Mouse (Mus musculus): ENCODE measurements around the gene Ncoa1.
"Not testable (repeated sequence)": the region's sequence is repeated elsewhere in the genome, so short reads cannot be mapped to it uniquely, and the experiment has no call there.

Gene Ncoa1

DNA sequence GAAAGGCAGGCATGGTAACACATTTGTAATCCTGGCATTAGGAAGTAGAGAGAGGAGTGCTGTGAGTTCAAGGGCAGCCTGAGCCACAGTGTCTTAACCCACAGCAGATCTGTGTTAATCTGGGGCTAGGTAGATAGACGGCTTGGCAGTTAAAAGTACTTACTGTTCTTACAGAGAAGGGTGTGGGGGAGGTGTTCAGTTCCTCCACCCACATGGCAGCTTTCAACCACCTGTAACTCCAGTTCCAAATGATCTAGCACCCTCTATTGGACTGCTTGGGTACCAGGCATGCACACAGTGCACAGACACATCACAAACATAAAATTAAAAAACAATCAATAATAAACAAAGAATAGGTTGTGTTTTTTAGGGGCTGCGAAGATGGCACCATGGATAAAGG lies 84.4 kb downstream of the Ncoa1 start:
- DNase-seq (ENCODE audit: low read depth, low spot score), result peak; percentile 28
- no peaks in the 10 kb centered on the region for H3K36me3 ChIP-seq (ENCODE audit: control insufficient read depth, insufficient read depth, low read length, poor library complexity, severe bottlenecking)
- H3K27me3 ChIP-seq (ENCODE audit: control insufficient read depth, insufficient read depth, low read length, poor library complexity, severe bottlenecking), result no peaks in the 10 kb centered on the region

DNA sequence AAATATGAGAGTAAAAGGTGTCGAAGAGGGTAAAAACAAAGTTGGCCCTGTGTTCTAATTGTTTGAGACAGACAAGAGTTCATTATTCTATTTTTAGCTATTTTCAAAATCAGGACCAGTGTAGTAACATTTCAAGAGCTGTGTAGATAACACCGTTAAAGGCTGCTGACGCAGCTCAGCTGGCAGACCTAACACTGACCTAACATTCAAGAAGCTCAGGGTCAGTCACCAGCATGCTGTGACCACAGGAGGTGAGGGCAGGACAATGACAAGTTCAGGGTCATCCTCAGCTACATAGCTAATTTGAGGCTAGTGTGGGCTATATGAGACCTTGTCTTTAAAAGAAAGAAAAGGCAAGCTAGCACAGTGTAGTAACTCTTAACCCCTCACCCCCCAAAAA lies 84.9 kb downstream of the Ncoa1 start:
- DNase-seq (ENCODE audit: low read depth, low spot score), result no peak
- H3K27me3 ChIP-seq (ENCODE audit: control insufficient read depth, insufficient read depth, low read length, poor library complexity, severe bottlenecking), result no peaks in the 10 kb centered on the region
- no peaks in the 10 kb centered on the region for H3K36me3 ChIP-seq (ENCODE audit: control insufficient read depth, insufficient read depth, low read length, poor library complexity, severe bottlenecking)

GRCm38 (mm10) chr12:4391256-4391655 lies 85.7 kb downstream of the Ncoa1 start:
- DNase-seq (ENCODE audit: low read depth, low spot score), result no peak
- no peaks in the 10 kb centered on the region for H3K36me3 ChIP-seq (ENCODE audit: control insufficient read depth, insufficient read depth, low read length, poor library complexity, severe bottlenecking)
- H3K27me3 ChIP-seq (ENCODE audit: control insufficient read depth, insufficient read depth, low read length, poor library complexity, severe bottlenecking), result no peaks in the 10 kb centered on the region

- DNase-seq (ENCODE audit: low read depth, low spot score), result no peak
- no peaks in the 10 kb centered on the region for H3K27me3 ChIP-seq (ENCODE audit: control insufficient read depth, insufficient read depth, low read length, poor library complexity, severe bottlenecking)
- H3K36me3 ChIP-seq (ENCODE audit: control insufficient read depth, insufficient read depth, low read length, poor library complexity, severe bottlenecking), result no peaks in the 10 kb centered on the region
Measured at GRCm38 (mm10) chr12:4390721-4391120, 86.3 kb downstream of the Ncoa1 start.

- Histone ChIP-seq H3K27me3 (ENCODE audit: control insufficient read depth, insufficient read depth, low read length, poor library complexity, severe bottlenecking) (no peaks in the 10 kb centered on the region), H3K36me3 (ENCODE audit: control insufficient read depth, insufficient read depth, low read length, poor library complexity, severe bottlenecking) (no peaks in the 10 kb centered on the region)
- DNase-seq (ENCODE audit: low read depth, low spot score), result no peak
Measured at GRCm38 (mm10) chr12:4386077-4386719, 90.8 kb downstream of the Ncoa1 start.

DNA sequence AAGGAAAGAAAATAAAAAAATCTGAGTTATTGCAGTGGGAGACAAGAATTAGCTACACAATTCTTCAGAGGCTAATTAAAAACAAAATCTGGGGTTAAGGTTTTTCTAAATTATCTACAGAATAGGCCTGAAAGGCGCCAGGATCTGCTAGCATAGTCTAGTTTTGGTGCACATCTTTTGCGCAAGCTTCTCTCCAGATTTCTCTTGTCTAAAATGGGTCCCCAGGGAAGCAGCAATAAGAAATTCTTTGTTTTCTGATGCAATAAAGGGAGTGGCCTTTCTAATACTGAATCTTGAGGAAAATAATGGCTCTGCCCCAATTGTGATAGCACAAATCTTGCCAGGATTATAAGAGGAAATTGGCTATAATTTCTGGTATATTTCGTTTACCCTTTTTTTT lies 93.9 kb downstream of the Ncoa1 start:
- DNase-seq (ENCODE audit: low read depth, low spot score), result no peak
- Histone ChIP-seq H3K36me3 (ENCODE audit: control insufficient read depth, insufficient read depth, low read length, poor library complexity, severe bottlenecking) (no peaks in the 10 kb centered on the region), H3K27me3 (ENCODE audit: control insufficient read depth, insufficient read depth, low read length, poor library complexity, severe bottlenecking) (no peaks in the 10 kb centered on the region)

GRCm38 (mm10) chr12:4379298-4379957 lies 97.6 kb downstream of the Ncoa1 start:
- DNase-seq (ENCODE audit: low read depth, low spot score), result no peak
- H3K36me3 ChIP-seq (ENCODE audit: control insufficient read depth, insufficient read depth, low read length, poor library complexity, severe bottlenecking), result no peaks in the 10 kb centered on the region
- H3K27me3 ChIP-seq (ENCODE audit: control insufficient read depth, insufficient read depth, low read length, poor library complexity, severe bottlenecking), result no peaks in the 10 kb centered on the region

GRCm38 (mm10) chr12:4376475-4376874 lies 100.5 kb downstream of the Ncoa1 start:
- Histone ChIP-seq H3K27me3 (ENCODE audit: control insufficient read depth, insufficient read depth, low read length, poor library complexity, severe bottlenecking) (no peaks in the 10 kb centered on the region), H3K36me3 (ENCODE audit: control insufficient read depth, insufficient read depth, low read length, poor library complexity, severe bottlenecking) (no peaks in the 10 kb centered on the region)
- DNase-seq (ENCODE audit: low read depth, low spot score), result no peak

- H3K36me3 ChIP-seq (ENCODE audit: control insufficient read depth, insufficient read depth, low read length, poor library complexity, severe bottlenecking), result no peaks in the 10 kb centered on the region
- H3K27me3 ChIP-seq (ENCODE audit: control insufficient read depth, insufficient read depth, low read length, poor library complexity, severe bottlenecking), result no peaks in the 10 kb centered on the region
- no peak for DNase-seq (ENCODE audit: low read depth, low spot score)
Measured at GRCm38 (mm10) chr12:4374816-4375493, 102.0 kb downstream of the Ncoa1 start.

- H3K27me3 ChIP-seq (ENCODE audit: control insufficient read depth, insufficient read depth, low read length, poor library complexity, severe bottlenecking), result no peaks in the 10 kb centered on the region
- H3K36me3 ChIP-seq (ENCODE audit: control insufficient read depth, insufficient read depth, low read length, poor library complexity, severe bottlenecking), result no peaks in the 10 kb centered on the region
- DNase-seq (ENCODE audit: low read depth, low spot score), result no peak
Measured at GRCm38 (mm10) chr12:4371406-4371805, 105.6 kb downstream of the Ncoa1 start.

- no peaks in the 10 kb centered on the region for H3K36me3 ChIP-seq (ENCODE audit: control insufficient read depth, insufficient read depth, low read length, poor library complexity, severe bottlenecking)
- H3K27me3 ChIP-seq (ENCODE audit: control insufficient read depth, insufficient read depth, low read length, poor library complexity, severe bottlenecking), result no peaks in the 10 kb centered on the region
- DNase-seq (ENCODE audit: low read depth, low spot score), result peak; percentile 71
Measured at GRCm38 (mm10) chr12:4365951-4366350, 111.0 kb downstream of the Ncoa1 start.

GRCm38 (mm10) chr12:4359475-4359874 lies 117.5 kb downstream of the Ncoa1 start:
- DNase-seq (ENCODE audit: low read depth, low spot score), result no peak
- H3K27me3 ChIP-seq (ENCODE audit: control insufficient read depth, insufficient read depth, low read length, poor library complexity, severe bottlenecking), result no peaks in the 10 kb centered on the region
- no peaks in the 10 kb centered on the region for H3K36me3 ChIP-seq (ENCODE audit: control insufficient read depth, insufficient read depth, low read length, poor library complexity, severe bottlenecking)

DNA sequence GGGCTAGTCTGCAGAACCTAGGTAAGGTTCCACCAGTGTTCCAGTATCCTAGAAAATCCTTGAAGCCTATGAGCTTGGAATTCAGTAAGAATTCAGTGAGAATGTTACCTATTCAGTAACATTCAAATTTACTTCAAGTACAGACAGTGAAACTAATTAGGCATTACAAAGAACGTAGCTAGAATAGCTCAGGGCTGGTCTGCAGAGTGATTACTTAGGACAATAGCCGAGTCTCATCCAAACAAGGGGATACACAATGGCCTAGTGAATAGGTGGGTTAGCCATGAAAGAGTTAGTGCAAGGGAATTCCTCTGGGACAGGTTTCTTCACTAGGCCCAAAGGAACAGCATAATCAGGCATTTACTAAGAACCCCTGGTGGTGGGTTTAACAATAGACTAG lies 118.3 kb downstream of the Ncoa1 start:
- H3K27me3 ChIP-seq (ENCODE audit: control insufficient read depth, insufficient read depth, low read length, poor library complexity, severe bottlenecking); DNase-seq (ENCODE audit: low read depth, low spot score); H3K36me3 ChIP-seq (ENCODE audit: control insufficient read depth, insufficient read depth, low read length, poor library complexity, severe bottlenecking): not testable (repeated sequence)

GRCm38 (mm10) chr12:4358100-4358499 lies 118.9 kb downstream of the Ncoa1 start:
- Histone ChIP-seq H3K27me3 (ENCODE audit: control insufficient read depth, insufficient read depth, low read length, poor library complexity, severe bottlenecking) (no peaks in the 10 kb centered on the region), H3K36me3 (ENCODE audit: control insufficient read depth, insufficient read depth, low read length, poor library complexity, severe bottlenecking) (no peaks in the 10 kb centered on the region)
- DNase-seq (ENCODE audit: low read depth, low spot score), result no peak

- Histone ChIP-seq H3K27me3 (ENCODE audit: control insufficient read depth, insufficient read depth, low read length, poor library complexity, severe bottlenecking) (no peaks in the 10 kb centered on the region), H3K36me3 (ENCODE audit: control insufficient read depth, insufficient read depth, low read length, poor library complexity, severe bottlenecking) (no peaks in the 10 kb centered on the region)
- DNase-seq (ENCODE audit: low read depth, low spot score), result no peak
Measured at GRCm38 (mm10) chr12:4356834-4357445, 120.0 kb downstream of the Ncoa1 start.
